Mouse (Mus musculus) CH12.LX (cell line): ENCODE results near the gene Pnn. TPM values are rescaled to one million over a fixed set of nuclear protein-coding genes. Genes with fewer than 3 reads are reported as not detected.

ENCODE experiments used
- DNase-seq: peaks from one replicate; pipeline ENCODE4 v3.0.0-alpha.2; 2013; ENCODE audit errors: extremely low read depth
- H3K27ac ChIP-seq: 2 replicates; pipeline ENCODE4 v1.5.1; 2012; ENCODE audit warnings: low read depth, mild to moderate bottlenecking, control low read depth, moderate library complexity; ENCODE audit not compliant: insufficient read depth
- H3K27me3 ChIP-seq: replicated peaks from 2 replicates; pipeline ENCODE3; 2012; ENCODE audit warnings: inconsistent platforms
- H3K36me3 ChIP-seq, 2 experiments: replicated peaks in 1 of 2; 2 replicates each; pipeline versions ENCODE3 to v1.6.1; 2012; ENCODE audit warnings: inconsistent platforms in 1 of 2, low read length in 1 of 2, mild to moderate bottlenecking in 1 of 2, mixed read lengths in 1 of 2, moderate library complexity in 1 of 2; ENCODE audit not compliant: control insufficient read depth in 1 of 2, insufficient read depth in 1 of 2
- H3K4me1 ChIP-seq, 2 experiments: 2 replicates each; pipeline ENCODE4 v1.6.1; 2012; ENCODE audit warnings: inconsistent platforms in 1 of 2, moderate library complexity in 1 of 2; ENCODE audit not compliant: insufficient read depth in 2 of 2, control insufficient read depth in 1 of 2
- H3K4me2 ChIP-seq: 2 replicates; pipeline ENCODE4 v1.6.1; 2012; ENCODE audit warnings: low read depth, mild to moderate bottlenecking, control low read depth; ENCODE audit not compliant: poor library complexity, insufficient read depth, severe bottlenecking
- H3K4me3 ChIP-seq, 3 experiments: fragments of 150-350 bp in 1 of 3; sonication (generic) in 1 of 3; replicated peaks in 1 of 3; 2 replicates each; pipeline versions ENCODE3 to v1.5.1; 2011 to 2012; ENCODE audit warnings: low read depth in 2 of 3, low read length in 2 of 3, mild to moderate bottlenecking in 2 of 3, moderate library complexity in 2 of 3, control low read depth in 1 of 3, improper control_type of control experiment in 1 of 3, inconsistent platforms in 1 of 3, mixed read lengths in 1 of 3; ENCODE audit not compliant: poor library complexity in 1 of 3
- H3K79me2 ChIP-seq: replicated peaks from 2 replicates; pipeline ENCODE4 v1.6.1; 2012; ENCODE audit warnings: mild to moderate bottlenecking, moderate library complexity; ENCODE audit not compliant: control insufficient read depth, poor library complexity, insufficient read depth, severe bottlenecking; ENCODE audit errors: extremely low read depth
- H3K9ac ChIP-seq: 2 replicates; pipeline ENCODE4 v1.6.1; 2012; ENCODE audit warnings: low read depth, mild to moderate bottlenecking, control low read depth, moderate library complexity; ENCODE audit not compliant: insufficient read depth
- H3K9me3 ChIP-seq: replicated peaks from 2 replicates; pipeline ENCODE3; 2012; ENCODE audit warnings: low read length, inconsistent platforms, mixed read lengths
- BHLHE40 ChIP-seq: IDR thresholded peaks from 2 replicates; pipeline ENCODE4 v1.6.1; 2011; ENCODE audit warnings: mild to moderate bottlenecking, low read depth, low read length, improper control_type of control experiment
- CTCF ChIP-seq, 2 experiments: IDR thresholded peaks in 1 of 2; conservative IDR thresholded peaks in 1 of 2; 2 replicates each; pipeline ENCODE4 v1.5.1; 2011 to 2012; ENCODE audit warnings: low read depth in 2 of 2, low read length in 2 of 2, improper control_type of control experiment in 1 of 2, inconsistent platforms in 1 of 2, mild to moderate bottlenecking in 1 of 2, moderate library complexity in 1 of 2
- GABPA ChIP-seq: IDR thresholded peaks from 2 replicates; pipeline ENCODE4 v1.6.1; 2012; ENCODE audit warnings: low read depth, low read length, improper control_type of control experiment, inconsistent platforms; ENCODE audit not compliant: insufficient replicate concordance
- KAT2A ChIP-seq: IDR thresholded peaks from 2 replicates; pipeline ENCODE4 v1.6.1; 2012; ENCODE audit warnings: low read length, improper control_type of control experiment, inconsistent platforms; ENCODE audit not compliant: insufficient replicate concordance
- MEF2A ChIP-seq: IDR thresholded peaks from 2 replicates; pipeline ENCODE4 v1.6.1; 2014; ENCODE audit warnings: low read depth, mild to moderate bottlenecking, inconsistent platforms, low read length, improper control_type of control experiment, borderline replicate concordance
- MYC ChIP-seq: IDR thresholded peaks from 2 replicates; pipeline ENCODE4 v1.6.1; 2011; ENCODE audit warnings: low read depth, mild to moderate bottlenecking, improper control_type of control experiment, low read length
- NRF1 ChIP-seq: IDR thresholded peaks from 2 replicates; pipeline ENCODE4 v1.6.1; 2014; ENCODE audit warnings: low read depth, mild to moderate bottlenecking, inconsistent platforms, low read length, improper control_type of control experiment, moderate library complexity
- POLR2A ChIP-seq: IDR thresholded peaks from 2 replicates; pipeline ENCODE4 v1.6.1; 2011; ENCODE audit warnings: low read depth, mild to moderate bottlenecking, improper control_type of control experiment, low read length
- POLR2AphosphoS2 ChIP-seq: IDR thresholded peaks from 2 replicates; pipeline ENCODE4 v1.6.1; 2011; ENCODE audit warnings: low read depth, low read length, improper control_type of control experiment
- TBP ChIP-seq: conservative IDR thresholded peaks from 2 replicates; pipeline ENCODE4 v1.6.1; 2011; ENCODE audit warnings: low read depth, low read length, improper control_type of control experiment
- USF1 ChIP-seq: IDR thresholded peaks from 2 replicates; pipeline ENCODE4 v1.6.1; 2014; ENCODE audit warnings: low read depth, mild to moderate bottlenecking, inconsistent platforms, low read length, improper control_type of control experiment
- ZKSCAN1 ChIP-seq: IDR thresholded peaks from 2 replicates; pipeline ENCODE4 v1.6.1; 2012; ENCODE audit warnings: low read depth, inconsistent platforms, low read length, improper control_type of control experiment, borderline replicate concordance
- ZMIZ1 ChIP-seq: IDR thresholded peaks from 2 replicates; pipeline ENCODE4 v1.6.1; 2012; ENCODE audit warnings: low read depth, mild to moderate bottlenecking, inconsistent platforms, low read length, improper control_type of control experiment
- dilution Hi-C: fragments of 300-500 bp; cut with MboI; formaldehyde crosslinking; loops from 2 replicates; pipeline ENCODE4 v1.14.3; 2020; ENCODE audit warnings: low sequenced_read_pairs; ENCODE audit not compliant: extremely low pct_unique_long_range_greater_than_20kb, extremely low pct_ligation_motif_present
- in situ Hi-C: fragments of 300-500 bp; cut with MboI; formaldehyde crosslinking; loops from 3 replicates; pipeline ENCODE4 v1.14.3; 2019; ENCODE audit warnings: low sequenced_read_pairs, low pct_ligation_motif_present, low pct_unique_long_range_greater_than_20kb, mixed read lengths
- polyA plus RNA-seq: library from polyadenylated mRNA; unstranded; fragments of >175 nt; gene quantifications from 2 replicates; pipeline ENCODE4 v1.2.1, GENCODE M21; 2012; ENCODE audit warnings: low read depth; ENCODE audit not compliant: insufficient read length
- total RNA-seq, 2 experiments: library from RNA; depleted of rRNA; stranded (reverse); fragments of 300-350 nt in 1 of 2; fragments of >200 nt in 1 of 2; gene quantifications; 2 replicates each; pipeline ENCODE4 v1.2.3; 2012 to 2014

Gene Pnn
- 33.6 and 46.0 TPM in 2 replicates for total RNA-seq (2012; rRNA removed)
- 31.9 and 32.5 TPM in 2 replicates for total RNA-seq (2014; rRNA removed)
- polyA plus RNA-seq, result 132 and 171 TPM in 2 replicates

DNA sequence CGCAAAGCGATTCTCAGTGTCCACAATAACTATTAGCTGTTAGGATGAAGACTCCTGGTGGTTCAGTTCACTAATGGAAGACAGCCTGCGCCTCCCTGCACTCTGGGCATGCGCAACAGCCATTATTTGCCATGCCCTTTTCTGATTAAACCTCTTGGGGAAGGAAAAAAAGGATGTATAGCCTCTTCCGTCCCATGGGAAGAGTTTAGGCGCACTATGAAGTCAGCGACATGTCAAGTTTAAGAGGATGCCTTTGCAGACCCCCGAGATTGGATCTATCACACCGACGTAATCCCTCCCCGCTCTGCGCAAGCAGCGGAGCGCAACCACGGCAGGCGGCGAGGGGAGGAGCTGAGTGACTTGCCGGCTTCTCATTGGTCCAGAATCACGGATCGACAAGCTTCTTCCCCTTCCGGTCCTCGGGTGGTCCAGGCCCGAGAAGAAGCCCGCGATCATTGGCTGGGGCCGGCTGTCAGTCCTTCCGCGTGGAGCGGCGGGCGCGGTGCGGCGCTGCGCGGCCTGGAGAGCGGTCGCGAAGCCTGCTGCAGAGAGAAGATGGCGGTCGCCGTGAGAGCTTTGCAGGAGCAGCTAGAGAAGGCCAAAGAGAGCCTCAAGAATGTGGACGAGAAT is at the start of gene Pnn:
Gene Pnn (plus strand): TSS at position 437 of the 630 bp plus-strand sequence.
- Histone ChIP-seq H3K36me3 (peaks cover 26 to 34% of the 10 kb centered on the region in 2 experiments), H3K9me3 (no peaks in the 10 kb centered on the region), H3K27me3 (no peaks in the 10 kb centered on the region), H3K4me1 (peaks cover 0 to 25% of the 10 kb centered on the region in 2 experiments; a peak in 1 of 4 replicates), H3K9ac (peak within 1 kb of the TSS; percentile 93), H3K79me2 (peaks cover 22% of the 10 kb centered on the region), H3K4me2 (peak within 1 kb of the TSS; percentile 80), H3K4me3 (peak within 1 kb of the TSS; percentile 87 to 99 (median 90)), H3K27ac (peak within 1 kb of the TSS; percentile 39)
- no peak for TF ChIP-seq KAT2A
- peak; percentile 94 for TF ChIP-seq POLR2A
- peak; percentile 51; the same call in 1 of the 2 replicates for TF ChIP-seq TBP
- TF ChIP-seq ZKSCAN1, result no peak
- TF ChIP-seq BHLHE40, result no peak
- in situ Hi-C loops (loop anchor here (25.0 kb wide), 1 partner anchor 146 kb away; the partner anchor contains the start of gene Fbxo33), dilution Hi-C loops (no loop called here)
- DNase-seq, result peak; percentile 97

DNA sequence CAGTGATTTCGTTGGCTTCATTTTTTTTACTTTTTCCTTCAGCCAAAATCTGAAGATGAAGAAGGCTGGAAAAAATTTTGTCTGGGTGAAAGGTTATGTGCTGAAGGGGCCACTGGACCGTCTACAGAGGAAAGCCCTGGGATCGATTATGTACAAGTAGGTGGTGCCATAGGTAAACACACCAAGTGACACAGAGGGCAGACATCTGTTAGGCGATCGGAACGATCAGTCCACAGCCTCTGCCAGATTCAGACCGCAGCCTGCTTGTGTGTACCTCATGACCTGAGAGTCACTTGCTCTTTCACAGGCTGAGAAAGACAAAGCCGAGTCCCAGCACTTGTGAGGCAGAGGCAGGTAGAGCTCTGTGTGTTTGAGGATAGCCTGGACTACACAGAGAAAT is 48.7 kb upstream of the Pnn start:
- in situ Hi-C loops (no loop called here), dilution Hi-C loops (no loop called here)
- Histone ChIP-seq H3K9me3 (no peaks in the 10 kb centered on the region), H3K4me2 (no peak overlapping the region), H3K27me3 (no peaks in the 10 kb centered on the region), H3K79me2 (peaks cover 12% of the 10 kb centered on the region; the same call in 1 of the 2 replicates), H3K4me3 (no peak overlapping the region), H3K36me3 (peaks cover 25 to 64% of the 10 kb centered on the region in 2 experiments), H3K27ac (no peak overlapping the region), H3K9ac (no peak overlapping the region), H3K4me1 (peaks cover 0 to 6% of the 10 kb centered on the region in 2 experiments; a peak in 2 of 4 replicates)
- DNase-seq, result no peak
- TF ChIP-seq ZMIZ1 (no peak), GABPA (no peak), USF1 (no peak), ZKSCAN1 (no peak), MEF2A (no peak), NRF1 (no peak), POLR2AphosphoS2 (no peak)

DNA sequence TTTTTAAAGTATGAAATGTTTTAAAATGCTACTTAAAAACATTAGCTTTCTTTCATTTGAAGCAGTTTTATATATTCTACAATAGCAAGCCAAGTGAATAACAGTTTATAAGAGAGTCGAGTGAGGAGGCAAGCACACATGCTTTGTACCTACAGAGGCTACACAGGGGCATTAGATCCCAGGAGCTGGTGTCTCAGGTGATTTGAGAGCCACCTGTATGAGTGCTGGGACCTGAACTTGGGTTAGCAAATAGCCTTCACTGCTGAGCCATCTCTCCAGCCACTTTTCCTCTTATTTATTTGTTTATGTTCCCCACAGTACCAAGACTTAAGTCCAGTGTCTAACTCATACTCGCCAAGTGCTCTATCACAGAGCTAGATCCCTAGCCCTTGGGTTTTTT is 46.8 kb upstream of the Pnn start:
- in situ Hi-C loops, result no loop called here
- Histone ChIP-seq H3K27me3 (no peaks in the 10 kb centered on the region), H3K4me3 (no peak overlapping the region), H3K27ac (no peak overlapping the region), H3K9me3 (no peaks in the 10 kb centered on the region), H3K9ac (no peak overlapping the region), H3K4me1 (peaks cover 0 to 1% of the 10 kb centered on the region in 2 experiments; a peak in 2 of 4 replicates), H3K4me2 (no peak overlapping the region), H3K36me3 (peaks cover 31 to 78% of the 10 kb centered on the region in 2 experiments), H3K79me2 (peaks cover 3% of the 10 kb centered on the region; the same call in 1 of the 2 replicates)
- DNase-seq, result no peak
- TF ChIP-seq MYC, result no peak
- TF ChIP-seq USF1, result no peak
- TF ChIP-seq CTCF (conservative IDR thresholded peaks at IDR 0.05 in 1 of 2, IDR thresholded peaks at IDR 0.05 in 1 of 2; ENCODE audit: low read depth in 2 of 2, low read length in 2 of 2), result no peak
- dilution Hi-C loops, result no loop called here
